Mouse (Mus musculus) lung, postnatal 0 days (tissue): ENCODE results near the gene Srcin1. TPM values are rescaled to one million over a fixed set of nuclear protein-coding genes. Genes with fewer than 3 reads are reported as not detected.

Experiments used
- ATAC-seq: fragments of 200-750 bp; cut with Nextera tagmentation; 2 replicates; pipeline ENCODE4 v1.8.0; 2017; ENCODE audit warnings: moderate library complexity
- DNase-seq: peaks from one replicate; pipeline ENCODE4 v3.0.0-alpha.2; 2016; ENCODE audit warnings: low spot score
- H3K27ac ChIP-seq: fragments of 300-500 bp; sonication (generic); 2 replicates; pipeline ENCODE4 v1.5.1; 2014; ENCODE audit warnings: antibody characterized with exemption, mild to moderate bottlenecking, low read length, mixed read lengths
- H3K27me3 ChIP-seq: fragments of 300-500 bp; sonication (generic); replicated peaks from 2 replicates; pipeline ENCODE4 v1.6.1; 2014; ENCODE audit warnings: low read length, mixed read lengths; ENCODE audit not compliant: insufficient read depth
- H3K36me3 ChIP-seq: fragments of 300-500 bp; sonication (generic); 2 replicates; pipeline ENCODE4 v1.6.1; 2014; ENCODE audit warnings: low read length, mixed read lengths; ENCODE audit not compliant: insufficient read depth
- H3K4me1 ChIP-seq: fragments of 300-500 bp; sonication (generic); 2 replicates; pipeline ENCODE4 v1.6.1; 2014; ENCODE audit warnings: antibody characterized with exemption, low read depth, low read length, mixed read lengths; ENCODE audit not compliant: insufficient read depth
- H3K4me2 ChIP-seq: fragments of 300-500 bp; sonication (generic); replicated peaks from 2 replicates; pipeline ENCODE4 v1.6.1; 2014; ENCODE audit warnings: low read depth, mild to moderate bottlenecking, low read length, moderate library complexity, mixed read lengths
- H3K4me3 ChIP-seq: fragments of 300-500 bp; sonication (generic); 2 replicates; pipeline ENCODE4 v1.5.1; 2014; ENCODE audit warnings: low read depth, low read length
- H3K9ac ChIP-seq: fragments of 300-500 bp; sonication (generic); replicated peaks from 2 replicates; pipeline ENCODE4 v1.6.1; 2014; ENCODE audit warnings: low read depth, mild to moderate bottlenecking
- H3K9me3 ChIP-seq: fragments of 300-500 bp; sonication (generic); 2 replicates; pipeline ENCODE4 v1.6.1; 2016; ENCODE audit warnings: low read length, mixed read lengths
- CTCF ChIP-seq: IDR thresholded peaks from 2 replicates; pipeline ENCODE4 v1.5.1; 2016; ENCODE audit warnings: antibody characterized with exemption, mild to moderate bottlenecking
- EP300 ChIP-seq: IDR thresholded peaks from 2 replicates; pipeline ENCODE4 v1.6.1; 2016; ENCODE audit warnings: antibody characterized with exemption, mild to moderate bottlenecking, control low read depth
- WGBS: fragments of 180-500 bp; shearing (Covaris S2); extraction: QIAGEN DNeasy Blood & Tissue Kit; methylation state at CpG from one replicate; pipeline ENCODE4 v1.1.7; 2014; 5-methylcytosine and 5-hydroxymethylcytosine counted together
- polyA plus RNA-seq: library from polyadenylated mRNA; unstranded; fragments of >200 nt; fragmentation: Nextera tagmentation; extraction: Ambion mirVana; gene quantifications from 2 replicates; pipeline ENCODE4 v1.2.1, GENCODE M21; 2015

Srcin1 gene
- polyA plus RNA-seq, 1 experiment from 2014 or later = 0.36 TPM

DNA sequence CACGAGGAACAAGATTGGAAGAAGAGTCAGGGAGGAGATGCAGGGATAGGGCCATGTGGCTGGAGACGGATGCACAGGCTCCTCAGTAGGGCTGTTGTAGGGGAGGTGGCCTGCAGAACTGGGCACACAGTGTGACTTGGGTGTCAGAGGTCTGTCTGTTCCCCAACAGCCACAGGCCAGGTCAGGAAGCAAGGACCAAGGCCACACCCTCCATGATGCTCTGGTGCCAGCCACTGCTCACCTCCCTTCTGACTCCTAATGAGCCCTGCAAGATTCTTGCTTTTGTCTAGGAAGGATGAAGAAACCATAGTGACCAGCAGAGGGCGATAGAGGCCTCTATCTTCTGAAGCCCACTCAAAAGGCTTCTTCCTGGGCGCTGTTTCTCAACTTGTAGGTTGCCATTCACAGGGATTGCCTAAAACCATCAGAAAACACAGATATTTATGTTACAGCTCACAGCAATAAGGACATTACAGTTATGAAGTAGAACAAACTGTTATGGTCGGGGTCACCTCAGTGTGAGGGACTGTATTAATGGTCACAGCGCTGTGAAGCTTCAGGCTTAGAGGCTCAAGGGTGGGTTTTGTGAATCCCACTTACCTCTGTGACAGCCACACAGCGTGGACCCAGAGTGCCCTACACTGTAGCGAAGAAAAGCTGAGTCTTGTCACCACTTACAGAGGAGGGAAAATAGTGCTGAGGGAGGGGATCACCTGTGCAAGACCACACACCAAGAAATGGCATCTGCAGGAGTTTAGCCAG, 99.5 kb downstream of the Srcin1 start:
- no peak overlapping the region for H3K27ac ChIP-seq
- TF ChIP-seq EP300 (no peak), CTCF (peak; percentile 80)
- no peaks in the 10 kb centered on the region for H3K9me3 ChIP-seq
- no peak overlapping the region for H3K4me2 ChIP-seq
- H3K36me3 ChIP-seq = peaks cover 22% of the 10 kb centered on the region; the same call in 1 of the 2 replicates
- H3K4me3 ChIP-seq = no peak overlapping the region
- H3K9ac ChIP-seq = no peak overlapping the region
- H3K27me3 ChIP-seq = no peaks in the 10 kb centered on the region
- no peaks in the 10 kb centered on the region for H3K4me1 ChIP-seq
- peak; percentile 19; the same call in 1 of the 2 replicates for ATAC-seq
- 64% methylated on average over 8 of the region's 8 CpGs for WGBS
- DNase-seq = peak; percentile 82

DNA sequence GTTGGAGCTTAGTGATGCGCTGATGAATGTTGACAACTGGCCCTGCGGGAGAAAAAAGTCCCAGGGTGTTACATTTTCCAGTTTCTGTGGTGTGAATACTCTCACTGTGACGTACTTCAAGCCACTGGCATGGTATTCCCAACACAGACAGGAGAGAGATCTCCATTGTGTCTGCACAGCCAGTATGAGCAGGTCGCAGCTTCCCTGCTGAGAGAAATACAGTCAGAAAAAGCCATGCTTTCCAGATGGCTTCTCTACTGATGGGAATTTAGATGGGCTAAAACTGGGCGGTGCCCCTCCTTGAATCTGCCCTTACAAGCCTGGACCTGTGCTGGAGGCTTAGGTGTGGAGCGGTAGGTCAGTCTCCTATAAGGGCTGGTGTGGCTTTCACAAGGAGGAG, 104.7 kb downstream of the Srcin1 start:
- ATAC-seq (no peak), DNase-seq (no peak)
- Histone ChIP-seq H3K27me3 (no peaks in the 10 kb centered on the region), H3K27ac (no peak overlapping the region), H3K4me1 (no peaks in the 10 kb centered on the region), H3K36me3 (peaks cover 29% of the 10 kb centered on the region), H3K9me3 (no peaks in the 10 kb centered on the region), H3K9ac (no peak overlapping the region), H3K4me2 (no peak overlapping the region), H3K4me3 (no peak overlapping the region)
- TF ChIP-seq EP300 = no peak
- no peak for TF ChIP-seq CTCF
- 92% methylated on average over 6 of the region's 6 CpGs for WGBS

DNA sequence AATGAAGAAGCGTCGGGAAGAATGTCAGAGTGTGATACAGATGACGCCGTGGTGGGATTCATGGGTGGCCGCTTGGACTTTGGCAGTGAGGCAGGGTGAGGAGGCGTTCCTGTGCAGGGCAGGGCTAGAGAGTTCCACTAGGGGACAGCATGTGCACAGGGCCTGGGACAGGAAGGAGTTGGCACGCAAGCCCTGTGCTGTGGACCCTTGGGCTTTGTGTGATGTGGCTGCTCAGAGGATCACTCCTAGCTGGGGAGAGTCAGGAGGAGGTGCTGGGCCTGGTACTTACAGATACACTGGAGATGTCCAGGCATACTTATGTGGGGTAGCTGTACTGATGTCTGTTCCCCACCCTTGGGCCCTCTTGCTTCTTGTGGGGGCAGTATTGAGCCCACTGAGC, 106.2 kb downstream of the Srcin1 start:
- Histone ChIP-seq H3K27ac (no peak overlapping the region), H3K4me2 (no peak overlapping the region), H3K9ac (no peak overlapping the region), H3K36me3 (peaks cover 27% of the 10 kb centered on the region), H3K4me3 (no peak overlapping the region), H3K27me3 (no peaks in the 10 kb centered on the region), H3K9me3 (no peaks in the 10 kb centered on the region), H3K4me1 (no peaks in the 10 kb centered on the region)
- ATAC-seq (no peak), DNase-seq (no peak)
- WGBS = 96% methylated on average over 7 of the region's 7 CpGs
- TF ChIP-seq CTCF = no peak
- TF ChIP-seq EP300 = no peak

DNA sequence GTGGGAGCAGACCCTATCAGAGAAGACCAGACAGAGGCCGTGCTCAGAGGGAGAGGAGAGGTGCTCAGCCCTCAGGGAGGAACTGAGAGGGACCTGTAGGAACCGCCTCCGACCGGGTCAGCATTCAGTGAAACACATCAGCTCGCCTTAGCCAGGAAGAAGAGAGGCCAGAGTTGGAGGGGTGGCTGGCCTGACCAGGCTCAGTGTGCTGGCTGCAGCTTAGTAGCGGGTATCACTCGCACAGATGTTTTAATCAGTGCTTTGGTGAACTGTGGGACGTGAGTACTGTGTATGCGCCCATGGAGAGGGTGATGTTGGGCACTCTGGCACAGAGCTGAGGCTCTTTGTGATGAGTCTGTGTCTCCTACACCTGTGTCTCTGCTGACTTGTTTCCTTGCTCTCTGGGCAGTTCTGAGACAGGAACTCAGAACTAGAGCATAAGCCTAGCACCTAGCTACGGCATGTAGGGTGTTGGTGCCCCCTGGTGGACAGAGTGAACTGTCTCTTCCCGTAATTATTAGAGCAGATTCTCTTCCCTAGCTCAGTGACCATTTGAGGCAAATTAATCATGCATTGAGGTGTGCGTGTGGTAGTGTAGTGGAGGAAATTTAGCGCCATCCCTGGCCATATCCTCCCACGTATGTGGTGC, 107.2 kb downstream of the Srcin1 start:
- TF ChIP-seq EP300 = no peak
- TF ChIP-seq CTCF = peak; percentile 98
- Histone ChIP-seq H3K4me3 (no peak overlapping the region), H3K9ac (no peak overlapping the region), H3K4me2 (no peak overlapping the region), H3K27ac (0 out of 2 replicates have a peak overlapping the region, but pooled peaks have one; percentile 43), H3K9me3 (no peaks in the 10 kb centered on the region), H3K27me3 (no peaks in the 10 kb centered on the region), H3K4me1 (no peaks in the 10 kb centered on the region), H3K36me3 (peaks cover 37% of the 10 kb centered on the region)
- ATAC-seq (peak; percentile 72), DNase-seq (peak; percentile 93)
- WGBS = 49% methylated on average over 14 of the region's 14 CpGs

DNA sequence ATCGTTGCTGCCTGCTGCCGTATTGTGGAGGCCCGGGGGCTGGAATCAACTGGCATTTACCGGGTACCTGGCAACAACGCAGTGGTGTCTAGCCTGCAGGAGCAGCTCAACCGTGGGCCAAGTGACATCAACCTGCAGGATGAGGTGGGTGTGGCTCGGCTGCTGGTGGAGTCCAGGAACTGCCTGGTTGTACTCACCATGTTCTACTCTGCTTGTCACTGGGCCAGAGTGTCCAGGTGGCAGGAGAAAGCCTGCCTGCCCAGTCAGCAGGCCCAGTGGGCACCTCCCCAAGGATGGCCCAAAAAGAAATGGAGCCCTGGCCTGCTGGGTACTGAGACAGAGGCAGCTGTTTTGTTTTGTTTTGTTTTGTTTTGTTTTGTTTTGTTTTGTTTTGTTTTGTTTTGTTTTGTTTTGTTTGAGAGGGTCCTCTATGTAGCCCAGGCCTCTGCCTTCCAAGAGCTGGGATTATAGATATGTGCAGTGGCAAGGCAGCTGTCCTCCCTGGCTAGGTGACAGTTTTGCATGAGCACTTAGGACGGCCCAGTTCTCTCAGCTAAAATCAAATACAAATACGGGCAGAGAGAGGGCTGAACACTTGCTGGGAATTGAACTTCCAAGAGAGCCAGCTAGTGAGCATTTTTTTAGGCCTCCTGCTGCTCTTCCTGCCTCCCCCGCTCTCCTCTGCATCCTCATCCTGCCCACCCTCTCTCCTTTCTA, 109.4 kb downstream of the Srcin1 start:
- Histone ChIP-seq H3K4me1 (no peaks in the 10 kb centered on the region), H3K27ac (no peak overlapping the region), H3K36me3 (peaks cover 41% of the 10 kb centered on the region), H3K27me3 (no peaks in the 10 kb centered on the region), H3K9me3 (no peaks in the 10 kb centered on the region), H3K9ac (no peak overlapping the region), H3K4me3 (no peak overlapping the region), H3K4me2 (no peak overlapping the region)
- DNase-seq (no peak), ATAC-seq (no peak)
- no peak for TF ChIP-seq EP300
- TF ChIP-seq CTCF = no peak
- 70% methylated on average over 10 of the region's 10 CpGs for WGBS

DNA sequence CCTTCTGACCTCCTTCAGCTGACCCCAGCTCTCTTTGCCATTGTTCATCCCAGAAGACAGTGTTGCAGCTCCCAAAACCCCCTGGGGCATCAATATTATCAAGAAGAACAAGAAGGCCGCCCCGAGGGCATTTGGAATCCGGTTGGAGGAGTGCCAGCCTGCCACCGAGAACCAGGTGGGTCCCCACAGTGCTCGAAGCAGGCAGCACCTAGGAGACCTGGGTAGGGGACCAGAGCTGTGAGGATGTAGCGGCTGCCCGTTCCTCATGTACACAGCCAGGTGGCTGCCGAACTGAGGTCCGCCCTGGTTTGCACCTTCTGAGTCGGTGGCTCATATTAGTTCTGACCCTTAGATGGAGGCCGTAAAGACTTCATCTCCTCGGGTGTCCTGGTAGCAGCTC, 110.0 kb downstream of the Srcin1 start:
- peaks cover 42% of the 10 kb centered on the region for H3K36me3 ChIP-seq

More for the DNA sequence above, 110.0 kb downstream of the Srcin1 start:
- Histone ChIP-seq H3K9me3 (no peaks in the 10 kb centered on the region), H3K27ac (no peak overlapping the region), H3K27me3 (no peaks in the 10 kb centered on the region), H3K4me2 (no peak overlapping the region), H3K4me3 (no peak overlapping the region), H3K9ac (no peak overlapping the region), H3K4me1 (no peaks in the 10 kb centered on the region)
- no peak for DNase-seq
- no peak for TF ChIP-seq CTCF
- no peak for TF ChIP-seq EP300
- WGBS = 88% methylated on average over 12 of the region's 12 CpGs
- ATAC-seq = no peak
